Mouse (Mus musculus): ENCODE measurements around the gene 2310079G19Rik. TPM values are rescaled to one million over a fixed set of nuclear protein-coding genes. Genes with fewer than 3 reads are reported as not detected.
A peak's percentile ranks its signal among the peaks of the same experiment; 100 is the strongest.

Gene 2310079G19Rik
- total RNA-seq, 2 experiments from 2014 or later, result not detected

DNA sequence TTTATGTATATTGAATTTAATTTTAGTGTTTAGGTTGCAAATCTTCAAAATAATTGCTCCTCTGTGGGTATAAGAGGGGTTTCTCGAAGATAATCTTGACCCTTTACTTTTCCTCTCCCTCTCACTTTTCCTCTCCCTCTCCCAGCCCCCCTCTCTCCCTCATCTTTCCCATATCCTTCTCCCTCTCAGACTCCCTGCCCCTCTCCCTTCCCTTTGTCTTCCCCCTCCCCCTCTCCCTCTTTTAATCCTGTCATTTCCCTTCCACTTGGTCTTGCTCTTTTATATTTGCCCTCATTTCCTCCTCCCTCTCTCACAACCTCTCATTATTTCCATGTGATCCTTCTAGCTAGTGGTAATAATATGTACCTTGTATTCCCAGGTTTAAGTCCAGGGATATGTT, 25.0 kb downstream of the 2310079G19Rik start:
- DNase-seq (ENCODE audit: extremely low spot score in 1 of 2, low spot score in 2 of 2), result no peak
- Histone ChIP-seq H3K27ac (no peak overlapping the region), H3K4me3 (no peak overlapping the region)
- no peak for TF ChIP-seq CTCF (IDR thresholded peaks at IDR 0.05)
- intact Hi-C loops (cut with DNase I), result no loop called here

DNA sequence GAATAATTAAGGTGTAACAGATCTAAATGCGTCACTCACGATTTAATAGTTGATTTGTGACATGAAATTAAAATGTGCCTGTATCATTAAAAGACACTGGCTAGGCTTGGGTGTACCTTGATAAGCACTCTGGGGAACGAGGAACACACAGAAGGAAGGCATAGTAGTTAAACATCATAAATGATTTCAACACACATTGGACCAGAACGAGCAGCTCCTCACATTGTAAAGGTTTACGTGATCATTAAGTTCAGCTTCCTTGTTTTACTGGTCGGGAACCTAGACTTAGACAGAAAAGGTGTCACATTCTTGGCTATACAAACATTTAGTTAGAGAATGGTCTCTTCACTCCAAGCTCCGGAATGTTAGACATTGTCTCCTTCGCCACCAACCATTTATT, 27.2 kb downstream of the 2310079G19Rik start:
- intact Hi-C loops (cut with DNase I), result no loop called here
- no peak for TF ChIP-seq CTCF (IDR thresholded peaks at IDR 0.05)
- Histone ChIP-seq H3K27ac (no peak overlapping the region), H3K4me3 (no peak overlapping the region)
- DNase-seq (ENCODE audit: extremely low spot score in 1 of 2, low spot score in 2 of 2), result no peak

DNA sequence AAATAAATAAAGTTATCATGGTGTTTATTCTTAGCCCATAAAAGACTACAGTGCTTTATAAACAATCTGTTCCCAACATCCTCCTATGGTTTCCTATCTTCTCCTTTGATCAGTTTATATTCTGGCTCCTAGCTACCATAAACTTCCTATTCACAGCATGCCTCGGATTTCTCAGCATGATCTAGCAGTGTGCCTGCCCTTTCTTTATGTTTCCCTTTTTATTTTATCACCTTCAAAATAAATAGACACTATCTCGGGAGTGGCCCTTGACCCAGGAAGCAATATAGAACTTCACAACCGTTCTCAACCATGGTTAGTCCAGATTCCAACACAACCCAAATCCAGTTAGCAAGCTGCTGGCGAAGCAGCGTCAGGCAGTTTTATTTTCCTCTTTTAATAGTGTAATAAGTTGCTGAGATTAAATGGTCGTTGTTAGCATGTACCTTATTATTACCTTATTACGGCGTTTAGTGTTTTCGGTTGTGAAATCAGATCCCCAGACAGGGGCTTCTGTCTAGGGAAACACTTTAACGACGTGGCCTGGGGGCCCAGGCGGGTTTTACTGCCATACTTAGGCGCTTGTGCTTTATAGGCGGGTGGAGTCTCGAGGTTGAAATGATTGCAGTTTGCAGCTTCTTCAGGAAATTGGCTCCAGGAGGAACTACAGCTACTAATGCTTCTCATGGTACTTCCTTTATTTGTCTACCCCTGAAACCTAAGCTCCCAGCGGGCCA, 27.8 kb downstream of the 2310079G19Rik start:
- H3K27ac ChIP-seq, result no peak overlapping the region
- no peak for TF ChIP-seq CTCF (IDR thresholded peaks at IDR 0.05)
- no peak overlapping the region for H3K4me3 ChIP-seq
- no peak for DNase-seq (ENCODE audit: extremely low spot score in 1 of 2, low spot score in 2 of 2)
- intact Hi-C loops (cut with DNase I), result no loop called here

DNA sequence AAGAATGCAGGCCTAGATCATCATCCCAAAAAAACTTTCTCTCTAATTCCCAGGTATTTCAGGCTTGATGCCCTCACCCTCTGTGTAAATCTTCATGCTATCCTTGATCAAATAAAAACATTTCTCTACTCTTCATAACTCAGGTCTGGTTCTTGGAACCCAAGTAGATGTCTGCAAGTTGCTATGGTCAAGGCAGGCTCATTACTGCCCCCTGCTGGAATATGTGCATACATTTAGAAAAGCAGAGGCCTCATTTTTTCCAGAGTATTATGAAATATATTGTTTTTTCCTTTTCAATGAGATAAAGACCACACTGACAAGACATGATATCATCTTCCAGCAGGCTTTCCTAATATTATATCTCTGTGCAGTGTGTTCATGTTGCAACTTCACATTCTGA, 34.7 kb downstream of the 2310079G19Rik start:
- TF ChIP-seq CTCF (IDR thresholded peaks at IDR 0.05), result peak; percentile 44
- DNase-seq (ENCODE audit: extremely low spot score in 1 of 2, low spot score in 2 of 2), result no peak
- Histone ChIP-seq H3K4me3 (no peak overlapping the region), H3K27ac (no peak overlapping the region)
- intact Hi-C loops (cut with DNase I), result no loop called here

DNA sequence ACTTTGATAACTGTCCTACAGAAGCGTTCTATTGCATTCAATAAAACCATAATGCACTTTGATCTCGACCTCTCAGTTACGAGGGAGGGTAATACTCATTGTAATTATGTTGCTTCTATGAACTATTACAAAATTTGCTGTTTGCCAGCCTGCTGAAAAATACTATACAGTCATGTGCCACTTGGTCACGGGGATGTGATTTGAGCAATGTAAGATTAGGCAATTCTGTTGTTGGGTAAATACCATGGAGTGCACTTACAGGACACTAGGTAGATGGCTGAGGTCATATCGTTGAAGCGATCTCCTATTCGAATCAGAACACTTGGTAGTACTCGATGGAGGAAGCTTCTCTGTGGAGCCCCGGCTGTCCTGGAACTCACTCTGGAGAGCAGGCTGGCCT, 44.1 kb downstream of the 2310079G19Rik start:
- intact Hi-C loops (cut with DNase I), result no loop called here
- no peak for DNase-seq (ENCODE audit: extremely low spot score in 1 of 2, low spot score in 2 of 2)
- H3K4me3 ChIP-seq, result no peak overlapping the region
- no peak for TF ChIP-seq CTCF (IDR thresholded peaks at IDR 0.05)
- no peak overlapping the region for H3K27ac ChIP-seq

Other genes with a start within 250 kb of the 2310079G19Rik start
- not detected for gene Cldn17, start 120.7 kb downstream of the 2310079G19Rik start, total RNA-seq (2021)
- gene Cldn8, start 64.5 kb downstream of the 2310079G19Rik start, total RNA-seq (2021), result not detected
- gene Krtap24-1, start 15.4 kb downstream of the 2310079G19Rik start, total RNA-seq (2021), result not detected
- not detected for gene Krtap26-1, start 20.1 kb upstream of the 2310079G19Rik start, total RNA-seq (2021)
- gene Krtap27-1, start 44.0 kb upstream of the 2310079G19Rik start, total RNA-seq (2021), result not detected
- not detected for gene 2310061N02Rik, start 80.3 kb upstream of the 2310079G19Rik start, total RNA-seq (2021)
- gene Krtap13-1, start 101.2 kb upstream of the 2310079G19Rik start, total RNA-seq (2021), result not detected
- gene Krtap13, start 124.0 kb upstream of the 2310079G19Rik start, total RNA-seq (2021), result not detected
- not detected for gene 2310034C09Rik, start 131.2 kb upstream of the 2310079G19Rik start, total RNA-seq (2021)
- not detected for gene 2310057N15Rik, start 146.5 kb upstream of the 2310079G19Rik start, total RNA-seq (2021)
- gene Gm5965, start 150.2 kb upstream of the 2310079G19Rik start, total RNA-seq (2021), result not detected
- gene Gm20741, start 184.6 kb upstream of the 2310079G19Rik start, total RNA-seq (2021), result not detected
- not detected for gene Krtap15, start 192.5 kb upstream of the 2310079G19Rik start, total RNA-seq (2021)
- gene Krtap14, start 198.5 kb upstream of the 2310079G19Rik start, total RNA-seq (2021), result not detected
- gene Krtap19-1, start 241.7 kb upstream of the 2310079G19Rik start, total RNA-seq (2021), result not detected
- not detected for gene Krtap19-2, start 246.6 kb upstream of the 2310079G19Rik start, total RNA-seq (2021)